Comparison of ENCODE assay signal across 20 mouse cellular contexts in the genomic region with DNA sequence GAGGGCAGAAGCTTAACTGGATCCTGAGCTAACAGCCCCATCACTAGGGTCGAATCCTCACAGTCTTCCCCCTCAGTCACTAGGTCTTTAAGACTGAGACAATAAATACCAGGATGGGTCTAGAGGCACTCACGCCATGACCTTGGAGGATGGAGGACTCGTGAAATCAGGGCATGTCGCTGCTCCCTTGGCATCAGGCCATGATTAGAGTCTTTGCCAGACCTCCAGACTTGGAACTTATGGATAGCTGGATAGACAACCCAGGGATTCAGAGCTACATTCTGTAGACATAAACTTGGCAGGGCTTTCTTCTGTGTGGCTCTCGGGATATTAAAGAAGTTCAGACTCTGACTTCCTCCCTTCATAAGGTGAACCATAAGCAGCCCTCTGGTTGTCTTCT. TPM values are rescaled to one million over a fixed set of nuclear protein-coding genes. Genes with fewer than 3 reads are reported as not detected.
DNase-seq lines count a peak whose midpoint lies in the region; ATAC-seq and TF ChIP-seq lines count a peak whose summit lies in the region.
"Had no signal": no experiment of that assay in that cellular context is flagged by ENCODE, and none has a peak within 500 bp of the region (broad histone marks: within the 10 kb centered on the region; RNA-seq: fewer than 3 reads in every experiment).

No protein-coding gene starts in this region.

- peak overlapping the region; percentile 30 for H3K27ac ChIP-seq in heart, embryonic 13.5 days (replicated peaks)
- no peak overlapping the region for H3K27ac ChIP-seq in heart, embryonic 12.5 days (ENCODE audit: poor library complexity, severe bottlenecking)
- H3K27ac ChIP-seq in heart, postnatal 0 days (ENCODE audit: low read depth) = peak overlapping the region; percentile 26; the same call in 1 of the 2 replicates
- no peak overlapping the region for H3K27ac ChIP-seq in heart, embryonic 10.5 days
- peak overlapping the region; percentile 45; the same call in 1 of the 2 replicates for H3K27ac ChIP-seq in lung, embryonic 15.5 days
- H3K27ac ChIP-seq: embryonic facial prominence, embryonic 10.5 days; forebrain, embryonic 13.5 days; hindbrain, embryonic 15.5 days; kidney, embryonic 15.5 days had no signal

- H3K4me3 ChIP-seq in heart, embryonic 13.5 days = no peak overlapping the region
- no peak overlapping the region for H3K4me3 ChIP-seq in heart, embryonic 12.5 days
- H3K4me3 ChIP-seq in heart, postnatal 0 days (ENCODE audit: low read depth, low read length) = no peak overlapping the region
- no peak overlapping the region for H3K4me3 ChIP-seq in heart, embryonic 10.5 days
- H3K4me3 ChIP-seq in lung, embryonic 15.5 days = no peak overlapping the region
- H3K4me3 ChIP-seq: embryonic facial prominence, embryonic 10.5 days; forebrain, embryonic 13.5 days; hindbrain, embryonic 15.5 days; kidney, embryonic 15.5 days had no signal

- no peaks in the 10 kb centered on the region for H3K36me3 ChIP-seq in heart, embryonic 13.5 days
- no peaks in the 10 kb centered on the region for H3K36me3 ChIP-seq in heart, embryonic 12.5 days
- H3K36me3 ChIP-seq in heart, postnatal 0 days (replicated peaks; ENCODE audit: control insufficient read depth, insufficient read depth, low read length) = no peaks in the 10 kb centered on the region
- H3K36me3 ChIP-seq in heart, embryonic 10.5 days = no peaks in the 10 kb centered on the region
- H3K36me3 ChIP-seq in lung, embryonic 15.5 days = no peaks in the 10 kb centered on the region
- H3K36me3 ChIP-seq: embryonic facial prominence, embryonic 10.5 days; hindbrain, embryonic 15.5 days; kidney, embryonic 15.5 days had no signal

- DNase-seq in cerebellum, adult 9-11 months = peak; percentile 4
- DNase-seq in cerebellum, adult 11-12 months = no peak
- DNase-seq in heart, postnatal 0 days (ENCODE audit: low spot score) = no peak
- no peak for DNase-seq in heart, embryonic 10.5 days (ENCODE audit: low spot score)
- DNase-seq in lung, postnatal 4 days = no peak
- DNase-seq: cerebellum, adult 2 months; forebrain, postnatal 0 days; gastrocnemius, postnatal 14 days; kidney, adult 2 months had no signal

- ATAC-seq in heart, embryonic 13.5 days (ENCODE audit: extremely low read depth, insufficient number of reproducible peaks, low FRiP score, low TSS enrichment) = no peak
- no peak for ATAC-seq in heart, embryonic 12.5 days (ENCODE audit: insufficient number of reproducible peaks, low FRiP score)
- no peak for ATAC-seq in heart, postnatal 0 days (ENCODE audit: insufficient read depth, low read depth)
- no peak for ATAC-seq in lung, embryonic 15.5 days (ENCODE audit: borderline replicate concordance, extremely low read depth, low FRiP score, low TSS enrichment)
- ATAC-seq: activated CD4-positive, CD25-positive, alpha-beta regulatory T cell, adult 4 months; forebrain, embryonic 13.5 days; forebrain, postnatal 0 days; intestine, embryonic 16.5 days; Patski had no signal

- H3K9ac ChIP-seq in heart, embryonic 13.5 days = no peak overlapping the region
- H3K9ac ChIP-seq in heart, embryonic 12.5 days = no peak overlapping the region
- H3K9ac ChIP-seq in heart, postnatal 0 days (replicated peaks; ENCODE audit: low read depth, low read length) = no peak overlapping the region
- H3K9ac ChIP-seq in lung, embryonic 15.5 days = no peak overlapping the region
- H3K9ac ChIP-seq: forebrain, embryonic 13.5 days; forebrain, postnatal 0 days; hindbrain, embryonic 15.5 days; kidney, embryonic 15.5 days had no signal

- no peak overlapping the region for H3K4me2 ChIP-seq in heart, embryonic 13.5 days
- H3K4me2 ChIP-seq in heart, embryonic 12.5 days = no peak overlapping the region
- H3K4me2 ChIP-seq in heart, postnatal 0 days (ENCODE audit: low read depth, low read length) = no peak overlapping the region
- H3K4me2 ChIP-seq in lung, embryonic 15.5 days = no peak overlapping the region
- H3K4me2 ChIP-seq: forebrain, embryonic 13.5 days; hindbrain, embryonic 15.5 days; kidney, embryonic 15.5 days had no signal

- H3K9me3 ChIP-seq in heart, embryonic 13.5 days = no peaks in the 10 kb centered on the region
- no peaks in the 10 kb centered on the region for H3K9me3 ChIP-seq in heart, embryonic 12.5 days (replicated peaks)
- no peaks in the 10 kb centered on the region for H3K9me3 ChIP-seq in heart, postnatal 0 days (replicated peaks; ENCODE audit: control insufficient read depth, low read length)
- no peaks in the 10 kb centered on the region for H3K9me3 ChIP-seq in heart, embryonic 10.5 days
- no peaks in the 10 kb centered on the region for H3K9me3 ChIP-seq in lung, embryonic 15.5 days
- H3K9me3 ChIP-seq: embryonic facial prominence, embryonic 10.5 days; forebrain, embryonic 13.5 days; hindbrain, embryonic 15.5 days; kidney, embryonic 15.5 days had no signal

- TF ChIP-seq EP300 in heart, postnatal 0 days (IDR thresholded peaks at IDR 0.05; ENCODE audit: low read depth) = no peak

- H3K4me1 ChIP-seq in heart, embryonic 13.5 days = peaks cover 51% of the 10 kb centered on the region
- peaks cover 24% of the 10 kb centered on the region for H3K4me1 ChIP-seq in heart, embryonic 12.5 days (replicated peaks)
- peaks cover 19% of the 10 kb centered on the region for H3K4me1 ChIP-seq in heart, postnatal 0 days (ENCODE audit: control insufficient read depth, insufficient read depth)
- peaks cover 20% of the 10 kb centered on the region for H3K4me1 ChIP-seq in heart, embryonic 10.5 days
- peaks cover 33% of the 10 kb centered on the region for H3K4me1 ChIP-seq in lung, embryonic 15.5 days
- H3K4me1 ChIP-seq: hindbrain, embryonic 15.5 days had no signal

- WGBS in heart, embryonic 13.5 days = 46% methylated on average over 5 of the region's 5 CpGs
- 55% methylated on average over 5 of the region's 5 CpGs for WGBS in heart, embryonic 12.5 days
- 30% methylated on average over 5 of the region's 5 CpGs for WGBS in heart, postnatal 0 days
- 71% methylated on average over 5 of the region's 5 CpGs for whole genome bisulfite sequencing in heart, embryonic 10.5 days
- WGBS in lung, embryonic 15.5 days = 42% methylated on average over 5 of the region's 5 CpGs

- no peaks in the 10 kb centered on the region for H3K27me3 ChIP-seq in heart, embryonic 13.5 days (replicated peaks)
- no peaks in the 10 kb centered on the region for H3K27me3 ChIP-seq in heart, embryonic 12.5 days (replicated peaks)
- H3K27me3 ChIP-seq in heart, postnatal 0 days (ENCODE audit: control insufficient read depth, insufficient read depth, low read length) = no peaks in the 10 kb centered on the region
- no peaks in the 10 kb centered on the region for H3K27me3 ChIP-seq in heart, embryonic 10.5 days (ENCODE audit: insufficient read depth, poor library complexity, severe bottlenecking)
- no peaks in the 10 kb centered on the region for H3K27me3 ChIP-seq in lung, embryonic 15.5 days
- H3K27me3 ChIP-seq: CH12.LX; forebrain, embryonic 13.5 days; hindbrain, embryonic 15.5 days; kidney, embryonic 15.5 days; Patski had no signal

- no peak for TF ChIP-seq CTCF in heart, postnatal 0 days (IDR thresholded peaks at IDR 0.05; ENCODE audit: low read depth)

RNA-seq across cellular contexts. Expression of gene Lclat1, which starts 49.5 kb away (rescaled TPM):
- 30.9 and 32.8 TPM in 2 replicates for polyA plus RNA-seq in heart, embryonic 13.5 days (2015; fragmentation: Nextera tagmentation; extraction: Ambion mirVana)
- 47.0 and 51.3 TPM in 2 replicates for polyA plus RNA-seq in heart, embryonic 12.5 days (2016; fragmentation: Nextera tagmentation; extraction: Ambion mirVana)
- 218 and 225 TPM in 2 replicates for total RNA-seq in heart, postnatal 0 days (2014; rRNA removed; ENCODE audit: low replicate concordance)
- 31.5 and 32.8 TPM in 2 replicates for polyA plus RNA-seq in heart, postnatal 0 days (2015; fragmentation: Nextera tagmentation; extraction: Ambion mirVana)
- 24.4 and 37.9 TPM in 2 replicates for polyA plus RNA-seq in heart, embryonic 10.5 days (2016; fragmentation: Nextera tagmentation; extraction: Ambion mirVana)
- 12.4 and 13.4 TPM in 2 replicates for polyA plus RNA-seq in lung, embryonic 15.5 days (2015; fragmentation: Nextera tagmentation; extraction: Ambion mirVana)

Comparison
In these comparisons a context has a peak if more than half of its experiments do, and no peak if none do; other contexts are left out.
1. H3K27ac ChIP-seq: peak in heart, embryonic 13.5 days (single experiment), heart, postnatal 0 days (single experiment) and lung, embryonic 15.5 days (single experiment); none in heart, embryonic 12.5 days (single experiment) and heart, embryonic 10.5 days (single experiment).